Mouse (Mus musculus): ENCODE results near the gene Nsun2.

DNA sequence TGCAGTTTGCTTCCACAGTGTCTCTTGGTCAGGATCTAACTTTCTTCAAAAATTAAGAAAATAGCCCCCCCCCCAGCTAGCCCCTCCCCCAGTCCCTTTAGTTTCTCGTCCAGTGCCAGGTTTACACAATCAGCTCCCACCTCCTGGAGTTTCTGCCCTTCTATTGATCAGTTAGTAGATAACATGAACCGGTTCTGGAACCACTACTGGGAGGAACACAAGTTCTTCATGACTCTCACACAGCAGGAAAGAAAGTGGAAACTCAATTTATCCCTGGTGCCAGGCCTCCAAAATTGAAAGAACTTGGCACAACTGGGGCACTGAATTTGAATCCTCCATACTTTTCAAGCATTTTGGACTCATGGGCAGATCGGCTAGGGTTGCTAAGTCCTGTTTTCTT lies 121.0 kb downstream of the Nsun2 start:
- no peak for TF ChIP-seq POLR2A (IDR thresholded peaks at IDR 0.05; ENCODE audit: extremely low read depth, insufficient read depth, low read length)
- TF ChIP-seq CTCF (IDR thresholded peaks at IDR 0.05; ENCODE audit: extremely low read depth, insufficient read depth, low read length) = no peak

All from cortical plate, adult 2 months (tissue).